ENCODE assay signal across 16 mouse cellular contexts in the genomic region with DNA sequence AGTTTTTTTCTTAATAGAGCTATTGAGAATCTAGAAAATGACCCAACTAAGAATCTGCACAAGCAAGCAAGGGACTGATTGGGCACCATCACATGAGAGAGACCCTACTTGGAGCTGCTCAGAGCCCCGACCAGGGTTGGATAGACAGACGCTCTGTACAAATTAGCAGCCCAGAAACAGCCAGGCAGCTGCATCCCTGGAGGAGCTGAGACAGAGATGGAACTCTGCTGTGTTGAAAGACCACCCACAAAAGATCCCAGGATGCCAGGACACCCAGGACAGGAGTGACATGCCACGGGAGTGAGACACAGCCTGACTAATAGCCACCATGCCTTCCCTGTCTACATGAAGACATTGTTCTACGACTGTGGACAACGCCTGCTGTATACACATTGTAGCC.
"Had no signal": no experiment of that assay in that cellular context is flagged by ENCODE, and none has a peak within 500 bp of the region (broad histone marks: within the 10 kb centered on the region; RNA-seq: fewer than 3 reads in every experiment).

No protein-coding gene starts in this region.

- H3K9me3 ChIP-seq: neural tube, embryonic 13.5 days; neural tube, embryonic 15.5 days; stomach, embryonic 15.5 days had no signal

- DNase-seq: retina, postnatal 1 day; right cerebral cortex, adult 18-20 months; right cerebral cortex, postnatal 14 days; right cerebral cortex, postnatal 25 days; right cerebral cortex, postnatal 4 days; spleen, adult 18-20 months; thymus, adult 18-20 months; thymus, adult 2 months; thymus, postnatal 14 days; thymus, postnatal 25 days; thymus, postnatal 36 days; thymus, postnatal 4 days had no signal

- H3K4me2 ChIP-seq: neural tube, embryonic 13.5 days; neural tube, embryonic 15.5 days; stomach, embryonic 15.5 days had no signal

- H3K27me3 ChIP-seq: neural tube, embryonic 13.5 days; neural tube, embryonic 15.5 days; stomach, embryonic 15.5 days had no signal

- H3K36me3 ChIP-seq: neural tube, embryonic 13.5 days; neural tube, embryonic 15.5 days; stomach, embryonic 15.5 days had no signal

- H3K4me1 ChIP-seq: neural tube, embryonic 13.5 days; neural tube, embryonic 15.5 days; stomach, embryonic 15.5 days had no signal

- H3K9ac ChIP-seq: neural tube, embryonic 13.5 days; neural tube, embryonic 15.5 days; stomach, embryonic 15.5 days had no signal

- H3K4me3 ChIP-seq: neural tube, embryonic 13.5 days; neural tube, embryonic 15.5 days; stomach, embryonic 15.5 days had no signal

- H3K27ac ChIP-seq: neural tube, embryonic 13.5 days; neural tube, embryonic 15.5 days; stomach, embryonic 15.5 days; stomach, postnatal 0 days had no signal
